Mouse (Mus musculus) thymus, postnatal 0 days (tissue): ENCODE measurements around the gene Cyth4. TPM values are rescaled to one million over a fixed set of nuclear protein-coding genes. Genes with fewer than 3 reads are reported as not detected.

ENCODE experiments used
- DNase-seq: peaks from one replicate; pipeline ENCODE4 v3.0.0-alpha.2; 2015; ENCODE audit warnings: low spot score
- polyA plus RNA-seq: library from polyadenylated mRNA; unstranded; fragments of >200 nt; fragmentation: Nextera tagmentation; extraction: Ambion mirVana; gene quantifications from 2 replicates; pipeline ENCODE4 v1.2.1, GENCODE M21; 2015

The Cyth4 gene
- polyA plus RNA-seq, 1 experiment from 2014 or later, result 23.7 TPM

DNA sequence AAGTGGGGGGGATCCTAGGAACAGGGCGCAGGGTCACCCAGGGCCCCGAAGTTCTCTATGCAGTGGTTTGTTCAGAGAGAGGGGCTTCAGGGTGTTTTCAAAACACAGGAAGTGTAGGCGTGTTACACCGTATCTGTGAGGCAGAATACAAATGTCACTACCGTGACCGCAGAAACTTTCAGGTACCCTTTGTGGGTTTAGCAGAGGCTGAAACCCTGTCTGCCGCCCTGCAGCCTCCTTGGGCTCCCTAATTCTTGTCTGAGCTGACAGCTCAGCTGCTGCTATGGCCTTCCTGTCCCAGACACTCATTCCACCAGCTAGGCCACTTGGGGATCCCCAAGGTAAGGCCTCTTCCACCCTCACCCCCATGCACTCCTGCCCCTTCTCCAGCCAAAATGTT is 17.7 kb downstream of the Cyth4 start:
- peak; percentile 60 for DNase-seq

DNA sequence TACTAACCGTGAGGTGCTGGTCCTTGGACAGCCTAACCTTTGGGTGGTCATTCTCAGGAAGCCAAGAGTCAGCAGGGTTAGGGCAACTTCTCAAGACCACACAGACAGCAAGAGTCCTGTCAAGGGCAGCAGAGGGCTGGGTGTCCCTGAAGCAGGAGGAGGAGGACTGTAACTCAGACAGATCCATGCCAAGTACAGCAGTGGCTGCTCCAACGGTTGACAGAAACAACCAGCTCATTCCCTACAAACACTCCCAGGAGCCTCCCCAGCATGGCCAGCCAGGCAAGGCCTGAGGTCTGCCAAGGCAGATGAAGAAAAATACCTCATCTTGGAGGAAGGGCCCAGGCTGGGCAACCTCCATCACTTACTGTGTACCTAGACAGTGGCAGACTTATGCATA is 20.1 kb downstream of the Cyth4 start:
- no peak for DNase-seq

DNA sequence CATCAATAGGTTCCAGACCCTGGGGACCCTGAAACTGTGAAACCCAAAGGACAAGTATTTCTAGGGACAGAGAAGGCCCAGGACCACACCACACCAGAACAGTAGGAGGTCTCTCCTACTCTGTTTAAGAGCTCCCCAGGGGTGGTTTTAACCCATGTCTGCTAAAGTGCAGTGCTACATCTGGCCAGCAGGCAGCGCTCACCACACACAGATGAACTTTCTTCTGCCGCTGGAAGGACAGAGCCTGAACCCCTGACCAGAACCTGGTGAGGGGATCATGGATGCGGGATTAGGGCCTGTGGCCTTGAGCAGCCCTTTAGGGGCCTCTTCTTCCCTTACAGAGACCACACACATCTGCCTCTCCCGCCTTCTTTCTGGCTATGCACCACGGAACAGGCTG is 26.6 kb downstream of the Cyth4 start:
- DNase-seq, result peak; percentile 76

DNA sequence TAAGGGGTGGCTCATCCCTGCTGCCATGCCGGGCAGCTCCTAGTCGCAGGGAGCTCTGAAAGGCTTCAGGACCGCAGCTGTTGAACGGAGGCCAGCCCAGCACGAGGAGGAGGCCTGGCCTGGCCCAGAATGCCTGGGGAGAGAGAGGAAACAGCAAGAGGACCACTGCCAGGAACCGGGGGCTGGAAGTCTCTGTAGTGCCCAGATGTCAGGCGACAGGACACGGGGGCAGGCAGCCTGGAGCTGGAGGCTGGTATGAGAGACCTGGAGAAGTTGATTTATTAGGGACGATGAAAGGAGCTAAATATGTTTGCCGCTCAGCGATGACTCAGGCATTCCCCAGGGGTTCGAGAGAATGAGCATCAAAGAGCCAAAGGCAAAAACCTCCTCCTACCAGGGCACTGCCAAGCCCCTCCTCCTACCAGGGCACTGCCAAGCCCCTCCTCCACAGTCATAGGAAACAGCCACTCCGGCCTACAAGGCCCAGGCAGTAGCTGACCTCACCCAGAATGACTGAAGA is 27.6 kb downstream of the Cyth4 start:
- DNase-seq, result no peak

DNA sequence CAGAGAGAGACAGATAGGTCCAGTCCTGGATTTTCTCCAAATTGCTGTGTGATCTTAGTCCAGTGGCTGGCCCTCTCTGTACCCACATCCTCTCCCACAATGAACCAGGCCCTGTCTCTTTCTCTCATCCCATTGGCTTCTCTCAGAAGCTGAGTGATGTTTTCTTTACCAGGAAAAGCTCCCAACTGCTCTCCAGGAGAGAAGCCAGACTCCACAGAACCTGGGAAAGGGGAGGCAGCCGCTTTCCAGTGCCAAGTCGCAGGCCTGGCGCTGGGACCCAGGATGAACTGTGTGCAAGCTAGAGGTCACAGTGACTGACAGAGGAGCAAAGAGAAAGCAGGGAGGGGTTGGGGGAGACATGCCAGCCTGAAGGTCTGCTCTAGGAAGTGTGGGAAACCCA is 28.1 kb downstream of the Cyth4 start:
- DNase-seq, result no peak

DNA sequence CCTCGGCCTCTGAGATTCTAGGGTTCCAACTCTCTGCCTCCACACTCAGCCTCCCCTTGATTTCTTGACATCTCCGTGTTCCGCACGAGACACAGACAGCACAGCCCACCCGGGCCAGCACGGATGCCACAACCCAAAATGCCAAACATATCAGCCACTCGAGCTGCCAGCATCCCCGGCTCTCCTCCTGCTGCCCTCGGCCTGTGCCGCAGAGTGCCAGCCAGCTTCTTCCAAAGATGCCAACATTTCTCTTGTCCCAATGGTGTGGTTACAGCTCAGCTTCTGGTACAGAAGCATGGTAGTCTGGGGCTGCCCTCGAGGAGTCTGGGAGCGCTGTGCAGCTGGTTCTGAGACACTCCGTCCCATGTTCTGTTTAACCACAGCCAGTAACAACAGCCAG is 29.4 kb downstream of the Cyth4 start:
- DNase-seq, result no peak

DNA sequence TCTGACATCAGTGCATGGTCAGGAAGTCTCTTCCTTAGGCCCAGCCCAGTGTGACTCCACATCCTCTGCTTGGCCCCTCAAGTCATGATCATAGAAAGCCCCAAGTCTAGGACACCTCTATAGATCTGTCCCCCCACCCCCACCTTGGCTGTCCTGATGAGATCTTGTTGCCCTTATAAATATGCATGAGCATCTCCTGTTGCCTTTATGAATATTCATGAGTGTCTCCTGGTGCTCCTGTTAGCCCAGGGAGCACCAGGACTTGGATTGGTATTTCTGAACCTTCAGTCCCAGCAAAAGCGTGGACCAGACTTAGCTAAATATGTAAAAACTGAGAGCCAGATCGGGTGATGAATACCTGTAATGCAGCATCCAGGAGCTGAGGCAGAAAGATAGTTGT is 35.5 kb downstream of the Cyth4 start:
- no peak for DNase-seq

DNA sequence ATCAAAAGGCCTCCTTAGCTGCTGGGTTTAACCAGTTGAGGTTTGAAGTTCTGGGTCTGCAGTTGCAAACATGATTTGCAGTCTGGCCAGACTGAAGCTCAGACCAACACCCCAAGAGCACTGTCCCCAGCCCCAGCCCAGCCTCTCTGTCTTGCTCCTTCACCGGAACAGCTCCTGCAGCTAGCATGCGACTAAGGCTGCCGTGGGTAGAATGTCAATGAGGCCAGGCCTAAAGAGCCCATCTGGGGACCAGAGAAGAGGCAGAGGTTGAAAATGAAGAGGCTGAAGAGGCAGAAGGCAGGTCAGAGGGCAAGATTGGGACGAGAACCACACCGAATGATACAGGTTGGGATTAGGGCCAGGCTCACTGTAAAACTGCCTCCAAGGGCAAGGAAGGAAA is 36.6 kb downstream of the Cyth4 start:
- DNase-seq, result no peak

DNA sequence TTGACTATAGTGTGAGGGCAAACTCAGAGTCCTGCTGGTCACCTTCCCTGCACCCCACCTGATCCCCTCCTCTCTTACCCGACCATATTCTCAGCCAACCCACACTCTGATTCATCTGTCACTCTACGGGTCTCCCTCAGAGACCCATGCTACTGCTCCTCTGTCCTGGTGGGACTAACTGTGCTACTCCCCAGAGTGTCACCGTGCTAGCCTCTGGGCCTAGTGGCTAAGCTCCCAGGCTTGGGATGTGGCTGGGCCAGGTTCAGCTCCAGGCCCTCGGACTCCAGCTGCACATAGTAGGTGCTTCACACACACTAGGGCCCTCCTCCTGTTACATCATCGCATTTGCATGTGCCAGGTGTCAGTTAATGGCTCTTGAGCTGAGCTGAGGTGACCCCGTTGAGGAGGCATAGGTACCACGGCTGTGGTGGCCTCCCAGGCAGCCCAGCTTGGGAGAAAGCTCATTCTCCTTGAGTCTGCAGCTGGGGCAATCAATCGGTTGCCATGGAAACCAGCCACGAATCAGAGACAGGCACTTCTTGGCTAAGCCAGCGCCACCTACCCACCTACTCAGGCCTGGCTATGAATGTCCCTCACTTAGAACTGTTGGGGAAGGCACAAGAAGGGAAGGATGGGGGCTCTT is 37.4 kb downstream of the Cyth4 start:
- peak; percentile 61 for DNase-seq

DNA sequence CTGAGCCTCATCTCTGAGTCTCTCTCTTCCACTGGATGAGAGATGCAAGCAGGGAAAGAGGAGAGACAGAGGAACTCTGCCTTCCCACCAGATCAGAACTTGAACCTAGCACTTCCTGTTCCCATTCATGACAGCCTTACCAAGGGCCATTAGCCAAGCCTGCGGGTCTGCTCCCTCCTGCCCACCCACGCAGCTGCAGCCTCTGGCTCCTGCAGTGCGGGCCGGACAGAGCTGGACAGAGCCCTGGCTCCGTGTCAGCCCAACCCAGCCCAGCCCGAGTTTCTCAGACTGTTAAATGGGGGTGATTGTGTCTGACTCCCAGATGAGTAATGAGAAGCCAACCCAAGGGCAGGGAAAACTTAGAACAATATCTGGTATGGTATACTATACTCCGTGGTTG is 38.4 kb downstream of the Cyth4 start:
- DNase-seq, result no peak

DNA sequence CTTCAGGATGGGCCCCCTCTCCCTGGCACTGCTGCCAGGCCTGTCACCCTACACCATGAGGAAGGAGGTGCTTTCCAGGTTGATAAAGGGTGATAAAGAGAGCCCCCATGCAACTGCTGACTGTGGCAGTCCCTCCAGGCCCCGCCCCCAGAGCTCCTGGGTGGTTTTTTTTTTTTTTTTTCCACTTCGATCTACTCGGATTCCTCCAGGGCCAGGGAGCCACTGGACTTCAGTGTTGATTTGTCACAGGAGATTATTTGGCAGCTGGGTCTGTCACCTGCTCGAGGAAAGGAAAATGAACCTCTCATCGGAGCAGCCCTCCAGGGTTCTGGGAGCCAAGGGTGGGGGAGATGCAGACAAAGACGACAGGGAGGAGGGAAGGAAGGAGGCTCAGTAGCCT is 46.8 kb downstream of the Cyth4 start:
- DNase-seq, result no peak

DNA sequence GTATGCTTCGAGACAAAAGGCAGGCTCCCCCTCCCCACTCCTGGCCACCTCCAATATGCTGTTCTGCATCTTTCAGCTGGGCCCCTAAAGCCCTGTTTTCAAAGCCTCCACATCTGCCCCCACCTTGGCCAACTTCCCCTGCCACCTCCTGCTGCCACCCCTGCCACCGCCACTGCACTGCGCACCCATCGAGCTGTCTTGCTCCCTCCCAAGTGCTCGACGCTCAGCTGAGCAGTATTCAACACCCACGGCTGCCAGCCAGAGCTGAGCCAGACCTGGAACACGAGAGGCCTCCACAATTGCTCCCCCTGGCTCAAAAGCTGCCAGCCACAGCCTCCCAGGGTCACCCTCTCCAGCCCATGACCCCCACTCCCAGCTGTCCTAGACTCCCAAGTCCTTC is 47.8 kb downstream of the Cyth4 start:
- DNase-seq, result no peak

DNA sequence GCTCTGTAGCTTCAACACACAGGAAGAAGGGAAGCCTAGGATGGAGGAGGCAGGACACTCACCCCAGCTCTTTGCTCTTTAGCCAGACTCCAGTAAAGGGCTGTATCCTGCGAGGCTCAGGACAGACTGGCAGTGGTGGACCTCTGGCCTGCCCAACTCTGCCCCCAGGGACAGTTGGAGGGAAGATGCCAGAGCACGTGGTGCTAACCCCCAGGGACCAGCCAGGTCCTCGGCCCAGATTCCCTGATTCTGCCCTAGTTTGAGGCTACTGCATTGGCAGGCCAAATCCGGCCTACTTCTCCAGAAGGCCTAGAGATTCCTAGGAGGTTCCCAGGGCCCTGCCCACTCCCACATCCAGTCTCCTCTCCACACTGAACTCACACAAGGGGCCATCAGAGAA is 50.9 kb downstream of the Cyth4 start:
- DNase-seq, result no peak

DNA sequence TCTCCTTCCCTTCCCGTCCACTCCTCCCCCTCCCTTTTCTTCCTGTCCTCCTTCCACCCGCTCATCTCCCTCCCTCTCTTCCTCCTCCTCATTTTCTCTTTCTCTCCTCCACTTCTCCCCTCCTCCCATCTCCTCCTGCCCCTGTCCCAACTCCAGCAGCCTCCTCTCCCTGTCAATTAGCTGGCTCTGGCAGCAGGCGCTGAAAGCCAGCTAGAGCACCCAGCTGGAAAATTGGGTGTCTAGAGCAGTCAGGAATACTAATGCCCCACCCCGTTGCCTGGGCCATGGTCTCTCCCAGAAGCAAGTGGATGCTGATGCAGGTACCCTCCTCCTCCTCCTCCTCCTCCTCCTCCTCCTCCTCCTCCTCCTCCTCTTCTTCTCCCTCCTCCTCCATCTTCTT is 54.3 kb downstream of the Cyth4 start:
- no peak for DNase-seq

DNA sequence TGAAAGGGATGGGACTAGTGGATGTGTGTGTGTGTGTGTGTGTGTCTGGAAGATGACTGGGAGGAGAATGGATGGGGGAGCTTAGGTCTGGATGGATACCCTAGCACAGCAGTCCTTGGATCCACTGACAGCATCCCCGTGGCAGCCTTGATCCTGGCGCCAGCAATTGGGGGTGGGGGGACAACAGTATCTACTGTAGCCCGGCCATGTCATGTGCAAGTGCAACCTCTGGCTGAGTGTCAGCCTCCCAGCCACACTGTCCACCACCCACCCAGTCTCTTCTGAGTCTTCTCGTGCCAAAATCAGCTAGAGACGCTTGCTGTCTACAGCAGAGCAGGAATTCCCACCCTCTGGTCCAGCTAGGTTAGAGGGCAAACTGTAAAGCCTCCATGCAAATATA is 67.4 kb downstream of the Cyth4 start:
- DNase-seq, result no peak

DNA sequence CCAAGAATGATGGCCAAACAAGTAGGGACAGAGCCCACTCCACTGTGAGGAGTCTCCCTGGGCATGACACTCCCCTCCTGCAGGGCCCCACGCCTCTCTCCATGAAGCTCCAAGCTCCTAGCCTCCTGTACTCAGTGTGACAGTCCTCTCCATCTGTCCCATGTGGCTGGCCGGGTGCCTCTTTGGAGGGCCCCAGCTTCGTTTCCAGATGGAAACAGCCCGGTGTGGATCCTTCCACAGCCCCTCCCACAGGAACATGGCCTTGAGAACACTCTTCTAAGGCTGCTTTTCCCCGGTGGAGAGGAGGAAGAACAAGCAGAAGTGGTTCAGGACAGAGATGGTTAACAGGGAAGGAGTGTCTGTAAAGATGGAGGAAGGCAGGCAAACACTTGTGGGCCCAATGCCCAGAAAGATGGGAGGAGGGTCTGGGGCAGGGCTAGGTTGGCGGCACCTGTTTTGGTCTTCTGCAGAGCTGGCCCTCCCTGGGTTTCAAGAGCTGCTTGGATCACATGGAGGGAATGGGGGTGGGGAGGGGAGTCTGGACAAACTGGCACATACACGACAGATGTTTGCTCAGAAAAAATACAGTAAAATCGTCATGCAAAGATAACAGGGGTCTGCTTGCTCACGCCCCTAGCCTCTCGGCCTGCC is 72.5 kb downstream of the Cyth4 start:
- no peak for DNase-seq

DNA sequence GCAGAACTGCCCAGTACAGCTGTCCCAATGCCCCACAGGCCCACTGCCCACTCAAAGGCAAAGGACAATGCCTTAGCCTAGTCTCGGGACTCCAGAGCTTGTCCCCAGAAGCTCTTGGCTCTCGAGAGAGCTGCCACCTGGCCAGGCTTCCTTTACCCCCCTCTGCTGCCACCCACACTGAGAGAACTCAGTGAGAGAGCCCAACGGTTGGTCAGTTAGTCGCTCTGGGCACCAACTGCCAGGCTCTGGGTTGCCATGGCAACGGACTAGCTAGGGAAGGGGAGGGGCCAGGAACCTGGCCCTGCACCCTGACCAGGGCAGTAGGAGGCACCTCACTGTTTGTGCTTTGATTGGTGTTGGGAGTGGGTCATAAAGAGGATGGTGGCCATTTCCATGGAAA is 73.5 kb downstream of the Cyth4 start:
- DNase-seq, result no peak

Other genes starting within 250 kb of the Cyth4 start
- gene Tex33, start 201.1 kb upstream of the Cyth4 start, polyA plus RNA-seq, result 0.39 and 0.55 TPM in 2 replicates
- 60.0 and 68.3 TPM in 2 replicates for gene Tst, start 191.1 kb upstream of the Cyth4 start, polyA plus RNA-seq
- gene Mpst, start 190.6 kb upstream of the Cyth4 start, polyA plus RNA-seq, result 3.0 and 4.1 TPM in 2 replicates
- gene Kctd17, start 168.5 kb upstream of the Cyth4 start, polyA plus RNA-seq, result 8.1 and 10.1 TPM in 2 replicates
- 0.12 and 0.39 TPM in 2 replicates for gene Tmprss6, start 128.4 kb upstream of the Cyth4 start, polyA plus RNA-seq
- gene Il2rb, start 101.8 kb upstream of the Cyth4 start, polyA plus RNA-seq, result 10.3 and 12.2 TPM in 2 replicates
- 6.5 and 9.1 TPM in 2 replicates for gene C1qtnf6, start 65.6 kb upstream of the Cyth4 start, polyA plus RNA-seq
- gene Sstr3, start 52.4 kb upstream of the Cyth4 start, polyA plus RNA-seq, result 0.03 and 0.05 TPM in 2 replicates
- 662 and 779 TPM in 2 replicates for gene Rac2, start 24.3 kb upstream of the Cyth4 start, polyA plus RNA-seq
- gene Elfn2, start 121.7 kb downstream of the Cyth4 start, polyA plus RNA-seq, result 0.91 and 1.3 TPM in 2 replicates
- 55.2 TPM in 2 replicates for gene Mfng, start 176.4 kb downstream of the Cyth4 start, polyA plus RNA-seq
- gene Card10, start 206.0 kb downstream of the Cyth4 start, polyA plus RNA-seq, result 2.6 and 2.8 TPM in 2 replicates
- gene Cdc42ep1, start 245.6 kb downstream of the Cyth4 start, polyA plus RNA-seq, result 3.9 and 4.0 TPM in 2 replicates